Mouse (Mus musculus) brain, embryonic 18.5 days (tissue): ENCODE measurements around the gene Foxq1.

ENCODE experiments used
- DNase-seq: peaks from one replicate; pipeline ENCODE4 v3.0.0-alpha.2; 2012; ENCODE audit warnings: low read depth, low spot score

Foxq1 gene

GRCm38 (mm10) chr13:31555834-31556233 lies at the start of gene Foxq1:
Gene Foxq1 (plus strand): TSS chr13:31556134.
- no peak for DNase-seq

GRCm38 (mm10) chr13:31506494-31507167 lies 49.3 kb upstream of the Foxq1 start:
- DNase-seq, result no peak

- DNase-seq, result no peak
These were observed 40.7 kb upstream of the Foxq1 start for GRCm38 (mm10) chr13:31515261-31515660.

GRCm38 (mm10) chr13:31518411-31518886 lies 37.5 kb upstream of the Foxq1 start:
- no peak for DNase-seq

GRCm38 (mm10) chr13:31518971-31519370 lies 37.0 kb upstream of the Foxq1 start:
- DNase-seq, result no peak

- DNase-seq, result no peak
These were observed 31.0 kb upstream of the Foxq1 start for GRCm38 (mm10) chr13:31524976-31525375.

- DNase-seq, result no peak
These were observed 24.7 kb upstream of the Foxq1 start for GRCm38 (mm10) chr13:31531186-31531585.

- DNase-seq, result no peak
These were observed 24.3 kb upstream of the Foxq1 start for GRCm38 (mm10) chr13:31531651-31532061.

- DNase-seq, result no peak
These were observed 21.2 kb upstream of the Foxq1 start for GRCm38 (mm10) chr13:31534726-31535125.

GRCm38 (mm10) chr13:31543021-31543420 lies 12.9 kb upstream of the Foxq1 start:
- DNase-seq, result no peak

GRCm38 (mm10) chr13:31546784-31547183 lies 9.2 kb upstream of the Foxq1 start:
- no peak for DNase-seq

GRCm38 (mm10) chr13:31547204-31547603 lies 8.7 kb upstream of the Foxq1 start:
- no peak for DNase-seq

- DNase-seq, result no peak
These were observed 8.3 kb upstream of the Foxq1 start for GRCm38 (mm10) chr13:31547610-31548009.

GRCm38 (mm10) chr13:31556964-31557767 lies 1.2 kb downstream of the Foxq1 start:
- no peak for DNase-seq

GRCm38 (mm10) chr13:31557768-31558520 lies 2.0 kb downstream of the Foxq1 start:
- DNase-seq, result no peak

- DNase-seq, result no peak
These were observed 2.8 kb downstream of the Foxq1 start, which contains the start of gene A530084C06Rik for GRCm38 (mm10) chr13:31558521-31559418. Gene A530084C06Rik (minus strand): TSS chr13:31559333.

GRCm38 (mm10) chr13:31559419-31560144 lies 3.6 kb downstream of the Foxq1 start:
- DNase-seq, result no peak

GRCm38 (mm10) chr13:31564394-31564793 lies 8.5 kb downstream of the Foxq1 start:
- DNase-seq, result no peak

- DNase-seq, result no peak
These were observed 11.2 kb downstream of the Foxq1 start for GRCm38 (mm10) chr13:31567099-31567498.

GRCm38 (mm10) chr13:31567617-31568294 lies 11.8 kb downstream of the Foxq1 start:
- no peak for DNase-seq
